Mouse (Mus musculus): ENCODE measurements at regions not wholly inside any gene's neighbourhood (a gene's known extent, or its start where the extent isn't known, plus 50 kb on each side); places are given as distances from the start of the nearest gene placed in this dataset.

DNA sequence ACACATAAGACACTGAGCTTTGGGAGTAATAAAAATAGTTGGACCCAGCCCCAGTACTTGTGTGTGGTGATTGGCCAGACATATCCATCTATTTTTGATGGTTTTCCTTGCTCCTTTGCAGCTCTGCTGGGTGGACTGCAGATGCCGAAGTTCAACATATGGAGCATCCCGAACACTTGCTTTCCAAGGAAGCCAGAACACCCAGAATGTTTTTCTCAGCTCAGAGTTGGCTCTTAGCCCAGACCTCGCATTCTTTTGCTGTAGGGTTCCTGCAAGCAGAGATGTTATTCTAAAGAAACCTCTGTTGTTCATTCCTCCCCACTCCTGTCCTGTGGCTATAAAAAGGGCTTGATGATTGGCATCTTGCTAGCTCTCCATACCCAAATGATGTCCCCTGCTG is 275.3 kb upstream of the Vstm2b start:
- no peaks in the 10 kb centered on the region for H3K9me3 ChIP-seq (ENCODE audit: control insufficient read depth, low read length)
- no peaks in the 10 kb centered on the region for H3K27me3 ChIP-seq (ENCODE audit: control insufficient read depth, insufficient read depth, low read length)
- peak; percentile 90 for ATAC-seq (ENCODE audit: low FRiP score, low TSS enrichment)
- no peaks in the 10 kb centered on the region for H3K36me3 ChIP-seq (ENCODE audit: control insufficient read depth, insufficient read depth, low read length)
- 48% methylated on average over 3 of the region's 3 CpGs for WGBS
- H3K4me1 ChIP-seq (ENCODE audit: control insufficient read depth, insufficient read depth, low read length) = 0 out of 2 replicates have a peak, but pooled peaks cover 3% of the 10 kb centered on the region
- no peak overlapping the region for H3K27ac ChIP-seq (ENCODE audit: low read depth, low read length)
- no peak overlapping the region for H3K9ac ChIP-seq (ENCODE audit: low read depth, low read length)
- no peak overlapping the region for H3K4me3 ChIP-seq (ENCODE audit: low read length)
- no peak overlapping the region for H3K4me2 ChIP-seq (replicated peaks; ENCODE audit: low read depth, low read length)

DNA sequence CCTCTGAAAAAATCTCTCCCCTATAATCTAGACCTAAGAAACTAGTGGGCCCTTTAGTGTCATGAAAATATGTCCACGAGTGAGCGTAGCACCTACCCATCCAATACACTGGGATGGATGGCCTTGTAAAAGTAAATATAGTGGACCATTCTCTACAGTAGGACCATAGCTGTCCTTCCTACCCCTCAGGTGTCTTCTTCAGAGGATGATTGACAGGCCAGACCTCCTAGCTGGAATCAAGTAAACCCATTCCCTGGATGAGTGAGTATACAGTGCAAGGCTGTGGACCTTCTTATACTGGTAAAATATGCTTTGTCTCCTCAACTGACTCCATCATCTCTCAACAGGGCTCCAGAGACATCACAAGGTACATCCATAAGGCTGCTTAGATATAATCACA is 274.8 kb upstream of the Vstm2b start:
- H3K27me3 ChIP-seq (ENCODE audit: control insufficient read depth, insufficient read depth, low read length) = no peaks in the 10 kb centered on the region
- no peak overlapping the region for H3K27ac ChIP-seq (ENCODE audit: low read depth, low read length)
- H3K9ac ChIP-seq (ENCODE audit: low read depth, low read length) = no peak overlapping the region
- no peaks in the 10 kb centered on the region for H3K9me3 ChIP-seq (ENCODE audit: control insufficient read depth, low read length)
- H3K36me3 ChIP-seq (ENCODE audit: control insufficient read depth, insufficient read depth, low read length) = no peaks in the 10 kb centered on the region
- 76% methylated on average over 2 of the region's 2 CpGs for WGBS
- H3K4me2 ChIP-seq (replicated peaks; ENCODE audit: low read depth, low read length) = no peak overlapping the region
- no peak overlapping the region for H3K4me3 ChIP-seq (ENCODE audit: low read length)
- 0 out of 2 replicates have a peak, but pooled peaks cover 3% of the 10 kb centered on the region for H3K4me1 ChIP-seq (ENCODE audit: control insufficient read depth, insufficient read depth, low read length)
- ATAC-seq (ENCODE audit: low FRiP score, low TSS enrichment) = 0 out of 2 replicates have a peak, but pooled peaks have one; percentile 53

- Histone ChIP-seq H3K4me2 (replicated peaks; ENCODE audit: low read depth, low read length) (no peak overlapping the region), H3K36me3 (ENCODE audit: control insufficient read depth, insufficient read depth, low read length) (no peaks in the 10 kb centered on the region), H3K9ac (ENCODE audit: low read depth, low read length) (no peak overlapping the region), H3K4me1 (ENCODE audit: control insufficient read depth, insufficient read depth, low read length) (no peaks in the 10 kb centered on the region), H3K9me3 (ENCODE audit: control insufficient read depth, low read length) (no peaks in the 10 kb centered on the region), H3K27me3 (ENCODE audit: control insufficient read depth, insufficient read depth, low read length) (no peaks in the 10 kb centered on the region), H3K27ac (ENCODE audit: low read depth, low read length) (no peak overlapping the region), H3K4me3 (ENCODE audit: low read length) (no peak overlapping the region)
- 80% methylated on average over 3 of the region's 3 CpGs for WGBS
- no peak; the same call in 1 of the 2 replicates for ATAC-seq (ENCODE audit: low FRiP score, low TSS enrichment)
Observed at GRCm38 (mm10) chr7:40636369-40636768, 261.8 kb upstream of the Vstm2b start.

DNA sequence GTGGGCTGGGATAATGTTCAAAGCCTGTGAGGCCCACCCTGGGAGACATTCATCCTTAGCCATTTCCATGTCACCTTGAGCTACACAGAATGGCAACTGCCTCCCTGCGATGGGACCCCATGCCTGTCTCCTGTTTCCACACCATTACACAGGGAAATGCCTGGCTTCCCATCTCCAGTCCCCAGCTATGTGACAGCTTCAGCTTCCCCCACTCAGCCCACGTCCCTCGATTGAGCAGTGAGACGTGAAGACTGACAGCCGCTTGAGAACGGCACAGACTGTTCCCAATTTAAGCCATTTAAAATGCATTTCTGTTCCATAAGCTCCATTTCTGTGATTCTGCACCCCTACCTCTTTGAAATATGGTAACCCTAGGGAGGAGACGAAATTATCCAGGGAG is 243.1 kb upstream of the Vstm2b start:
- ATAC-seq (ENCODE audit: low FRiP score, low TSS enrichment) = peak; percentile 84
- Histone ChIP-seq H3K9me3 (ENCODE audit: control insufficient read depth, low read length) (no peaks in the 10 kb centered on the region), H3K4me3 (ENCODE audit: low read length) (no peak overlapping the region), H3K9ac (ENCODE audit: low read depth, low read length) (no peak overlapping the region), H3K4me2 (replicated peaks; ENCODE audit: low read depth, low read length) (no peak overlapping the region), H3K27ac (ENCODE audit: low read depth, low read length) (no peak overlapping the region), H3K4me1 (ENCODE audit: control insufficient read depth, insufficient read depth, low read length) (peaks cover 16% of the 10 kb centered on the region; the same call in 1 of the 2 replicates), H3K27me3 (ENCODE audit: control insufficient read depth, insufficient read depth, low read length) (no peaks in the 10 kb centered on the region), H3K36me3 (ENCODE audit: control insufficient read depth, insufficient read depth, low read length) (no peaks in the 10 kb centered on the region)
- WGBS = 42% methylated on average over 7 of the region's 7 CpGs

- ATAC-seq (ENCODE audit: low FRiP score, low TSS enrichment) = no peak; the same call in 1 of the 2 replicates
- H3K9ac ChIP-seq (ENCODE audit: low read depth, low read length) = no peak overlapping the region
- H3K36me3 ChIP-seq (ENCODE audit: control insufficient read depth, insufficient read depth, low read length) = no peaks in the 10 kb centered on the region
- no peak overlapping the region for H3K4me2 ChIP-seq (replicated peaks; ENCODE audit: low read depth, low read length)
- H3K9me3 ChIP-seq (ENCODE audit: control insufficient read depth, low read length) = no peaks in the 10 kb centered on the region
- 55% methylated on average over 2 of the region's 2 CpGs for WGBS
- no peaks in the 10 kb centered on the region for H3K27me3 ChIP-seq (ENCODE audit: control insufficient read depth, insufficient read depth, low read length)
- peaks cover 16% of the 10 kb centered on the region; the same call in 1 of the 2 replicates for H3K4me1 ChIP-seq (ENCODE audit: control insufficient read depth, insufficient read depth, low read length)
- H3K27ac ChIP-seq (ENCODE audit: low read depth, low read length) = no peak overlapping the region
- H3K4me3 ChIP-seq (ENCODE audit: low read length) = no peak overlapping the region
Observed at GRCm38 (mm10) chr7:40655391-40655790, 242.7 kb upstream of the Vstm2b start.

GRCm38 (mm10) chr7:40659662-40660061 is 238.5 kb upstream of the Vstm2b start:
- Histone ChIP-seq H3K27ac (ENCODE audit: low read depth, low read length) (no peak overlapping the region), H3K4me3 (ENCODE audit: low read length) (no peak overlapping the region), H3K36me3 (ENCODE audit: control insufficient read depth, insufficient read depth, low read length) (no peaks in the 10 kb centered on the region), H3K27me3 (ENCODE audit: control insufficient read depth, insufficient read depth, low read length) (no peaks in the 10 kb centered on the region), H3K9me3 (ENCODE audit: control insufficient read depth, low read length) (no peaks in the 10 kb centered on the region), H3K4me2 (replicated peaks; ENCODE audit: low read depth, low read length) (no peak overlapping the region), H3K9ac (ENCODE audit: low read depth, low read length) (no peak overlapping the region), H3K4me1 (ENCODE audit: control insufficient read depth, insufficient read depth, low read length) (peaks cover 13% of the 10 kb centered on the region; the same call in 1 of the 2 replicates)
- ATAC-seq (ENCODE audit: low FRiP score, low TSS enrichment) = no peak
- WGBS = 18% methylated on average over 3 of the region's 3 CpGs

GRCm38 (mm10) chr7:40663781-40664180 is 234.3 kb upstream of the Vstm2b start:
- no peaks in the 10 kb centered on the region for H3K27me3 ChIP-seq (ENCODE audit: control insufficient read depth, insufficient read depth, low read length)
- no peak overlapping the region for H3K4me2 ChIP-seq (replicated peaks; ENCODE audit: low read depth, low read length)
- H3K4me3 ChIP-seq (ENCODE audit: low read length) = no peak overlapping the region
- peaks cover 9% of the 10 kb centered on the region; the same call in 1 of the 2 replicates for H3K4me1 ChIP-seq (ENCODE audit: control insufficient read depth, insufficient read depth, low read length)
- H3K27ac ChIP-seq (ENCODE audit: low read depth, low read length) = no peak overlapping the region
- H3K9ac ChIP-seq (ENCODE audit: low read depth, low read length) = no peak overlapping the region
- WGBS = 84% methylated on average over 7 of the region's 7 CpGs
- ATAC-seq (ENCODE audit: low FRiP score, low TSS enrichment) = no peak
- H3K9me3 ChIP-seq (ENCODE audit: control insufficient read depth, low read length) = no peaks in the 10 kb centered on the region
- H3K36me3 ChIP-seq (ENCODE audit: control insufficient read depth, insufficient read depth, low read length) = no peaks in the 10 kb centered on the region

GRCm38 (mm10) chr7:40666625-40667024 is 231.5 kb upstream of the Vstm2b start:
- H3K4me2 ChIP-seq (replicated peaks; ENCODE audit: low read depth, low read length) = no peak overlapping the region
- no peaks in the 10 kb centered on the region for H3K4me1 ChIP-seq (ENCODE audit: control insufficient read depth, insufficient read depth, low read length)
- H3K4me3 ChIP-seq (ENCODE audit: low read length) = no peak overlapping the region
- 87% methylated on average over 5 of the region's 5 CpGs for WGBS
- no peak overlapping the region for H3K27ac ChIP-seq (ENCODE audit: low read depth, low read length)
- H3K27me3 ChIP-seq (ENCODE audit: control insufficient read depth, insufficient read depth, low read length) = no peaks in the 10 kb centered on the region
- H3K36me3 ChIP-seq (ENCODE audit: control insufficient read depth, insufficient read depth, low read length) = no peaks in the 10 kb centered on the region
- ATAC-seq (ENCODE audit: low FRiP score, low TSS enrichment) = no peak
- H3K9ac ChIP-seq (ENCODE audit: low read depth, low read length) = no peak overlapping the region
- no peaks in the 10 kb centered on the region for H3K9me3 ChIP-seq (ENCODE audit: control insufficient read depth, low read length)

GRCm38 (mm10) chr7:40670401-40670800 is 227.7 kb upstream of the Vstm2b start:
- Histone ChIP-seq H3K4me1 (ENCODE audit: control insufficient read depth, insufficient read depth, low read length) (no peaks in the 10 kb centered on the region), H3K9ac (ENCODE audit: low read depth, low read length) (no peak overlapping the region), H3K4me2 (replicated peaks; ENCODE audit: low read depth, low read length) (no peak overlapping the region), H3K4me3 (ENCODE audit: low read length) (no peak overlapping the region), H3K9me3 (ENCODE audit: control insufficient read depth, low read length) (no peaks in the 10 kb centered on the region), H3K27me3 (ENCODE audit: control insufficient read depth, insufficient read depth, low read length) (no peaks in the 10 kb centered on the region), H3K27ac (ENCODE audit: low read depth, low read length) (no peak overlapping the region), H3K36me3 (ENCODE audit: control insufficient read depth, insufficient read depth, low read length) (no peaks in the 10 kb centered on the region)
- ATAC-seq (ENCODE audit: low FRiP score, low TSS enrichment) = no peak
- WGBS = 67% methylated on average over 5 of the region's 5 CpGs
